Mouse (Mus musculus) kidney, adult 2 months (tissue): ENCODE data around the gene Ier2. TPM values are rescaled to one million over a fixed set of nuclear protein-coding genes. Genes with fewer than 3 reads are reported as not detected.

Experiments used
- DNase-seq: peaks from one replicate; pipeline ENCODE4 v3.0.0; 2021
- H3K27ac ChIP-seq: fragments of 200-500 bp; 2 replicates; pipeline ENCODE4 v1.5.1; 2012; ENCODE audit warnings: low read depth, low read length, control low read depth, inconsistent platforms; ENCODE audit not compliant: insufficient read depth
- H3K27me3 ChIP-seq: fragments of 200-500 bp; replicated peaks from 2 replicates; pipeline ENCODE4 v1.6.1; 2012; ENCODE audit warnings: mild to moderate bottlenecking, moderate library complexity, low read length, inconsistent platforms; ENCODE audit not compliant: control insufficient read depth, insufficient read depth
- H3K36me3 ChIP-seq: fragments of 200-500 bp; 2 replicates; pipeline ENCODE4 v1.6.1; 2012; ENCODE audit warnings: mild to moderate bottlenecking, moderate library complexity, low read length, inconsistent platforms; ENCODE audit not compliant: control insufficient read depth, insufficient read depth
- H3K4me1 ChIP-seq: fragments of 200-500 bp; 2 replicates; pipeline ENCODE4 v1.6.1; 2011; ENCODE audit warnings: low read length; ENCODE audit not compliant: control insufficient read depth, insufficient read depth
- H3K4me3 ChIP-seq: fragments of 200-500 bp; 2 replicates; pipeline ENCODE4 v1.5.1; 2011; ENCODE audit warnings: mild to moderate bottlenecking, low read depth, low read length, control low read depth; ENCODE audit not compliant: insufficient read depth
- CTCF ChIP-seq: fragments of 200-500 bp; conservative IDR thresholded peaks from 2 replicates; pipeline ENCODE4 v1.5.1; 2011; ENCODE audit warnings: low read depth, mild to moderate bottlenecking, control low read depth, low read length, moderate library complexity, mixed read lengths; ENCODE audit not compliant: insufficient read depth, insufficient read length
- POLR2A ChIP-seq: fragments of 200-500 bp; IDR thresholded peaks from one replicate; pipeline ENCODE4 v1.6.1; 2011; ENCODE audit warnings: low read depth, low read length, control low read depth
- WGBS: fragments of 180-500 bp; shearing (Covaris S2); methylation state at CpG from one replicate; pipeline ENCODE4 v1.1.7; 2018; 5-methylcytosine and 5-hydroxymethylcytosine counted together
- polyA plus RNA-seq: library from polyadenylated mRNA; depleted of rRNA; stranded (reverse); fragments of >200 nt; gene quantifications from 2 replicates; pipeline ENCODE4 v1.2.3, GENCODE M21; 2012

Gene Ier2
- polyA plus RNA-seq, 1 experiment, result 7.3 TPM

GRCm38 (mm10) chr8:84643019-84643418, 19.6 kb downstream of the Ier2 start:
- Histone ChIP-seq H3K27me3 (no peaks in the 10 kb centered on the region), H3K4me3 (no peak overlapping the region), H3K27ac (no peak overlapping the region), H3K4me1 (0 out of 2 replicates have a peak, but pooled peaks cover 4% of the 10 kb centered on the region), H3K36me3 (no peaks in the 10 kb centered on the region)
- TF ChIP-seq CTCF (no peak), POLR2A (no peak)
- 73% methylated on average over 5 of the region's 5 CpGs for WGBS
- DNase-seq, result no peak

GRCm38 (mm10) chr8:84641578-84642361, 20.9 kb downstream of the Ier2 start:
- Histone ChIP-seq H3K4me3 (no peak overlapping the region), H3K27me3 (no peaks in the 10 kb centered on the region), H3K4me1 (0 out of 2 replicates have a peak, but pooled peaks cover 4% of the 10 kb centered on the region), H3K27ac (no peak overlapping the region), H3K36me3 (no peaks in the 10 kb centered on the region)
- DNase-seq, result no peak
- TF ChIP-seq POLR2A (no peak), CTCF (no peak)
- WGBS, result 89% methylated on average over 1 of the region's 1 CpGs

- H3K27ac ChIP-seq, result no peak overlapping the region
- H3K27me3 ChIP-seq, result no peaks in the 10 kb centered on the region
- H3K4me1 ChIP-seq, result 0 out of 2 replicates have a peak, but pooled peaks cover 4% of the 10 kb centered on the region
- no peaks in the 10 kb centered on the region for H3K36me3 ChIP-seq
- H3K4me3 ChIP-seq, result no peak overlapping the region
- 77% methylated on average over 7 of the region's 7 CpGs for WGBS
- TF ChIP-seq POLR2A (no peak), CTCF (no peak)
- DNase-seq, result no peak
These were observed 21.9 kb downstream of the Ier2 start for GRCm38 (mm10) chr8:84640617-84641294.

GRCm38 (mm10) chr8:84640010-84640588, 22.6 kb downstream of the Ier2 start:
- Histone ChIP-seq H3K4me3 (no peak overlapping the region), H3K27ac (no peak overlapping the region; the same call in 1 of the 2 replicates)
- 27% methylated on average over 9 of the region's 9 CpGs for WGBS

GRCm38 (mm10) chr8:84639162-84640009, 23.3 kb downstream of the Ier2 start:
- H3K4me3 ChIP-seq, result peak overlapping the region; percentile 88
- H3K36me3 ChIP-seq, result no peaks in the 10 kb centered on the region
- TF ChIP-seq POLR2A (peak; percentile 20), CTCF (peak; percentile 53; the same call in 1 of the 2 replicates)
- H3K27me3 ChIP-seq, result no peaks in the 10 kb centered on the region
- 0 out of 2 replicates have a peak, but pooled peaks cover 4% of the 10 kb centered on the region for H3K4me1 ChIP-seq
- peak overlapping the region; percentile 70 for H3K27ac ChIP-seq
- peak; percentile 97 for DNase-seq
- 2% methylated on average over 103 of the region's 106 CpGs for WGBS

More at GRCm38 (mm10) chr8:84640010-84640588, 22.6 kb downstream of the Ier2 start:
- no peak for DNase-seq
- Histone ChIP-seq H3K36me3 (no peaks in the 10 kb centered on the region), H3K27me3 (no peaks in the 10 kb centered on the region), H3K4me1 (0 out of 2 replicates have a peak, but pooled peaks cover 4% of the 10 kb centered on the region)
- no peak for TF ChIP-seq CTCF
- TF ChIP-seq POLR2A, result no peak

GRCm38 (mm10) chr8:84638555-84639161, 24.0 kb downstream of the Ier2 start:
- DNase-seq, result peak; percentile 26
- TF ChIP-seq POLR2A, result no peak
- TF ChIP-seq CTCF, result no peak
- Histone ChIP-seq H3K4me3 (peak overlapping the region; percentile 88), H3K36me3 (no peaks in the 10 kb centered on the region), H3K4me1 (0 out of 2 replicates have a peak, but pooled peaks cover 4% of the 10 kb centered on the region), H3K27ac (no peak overlapping the region), H3K27me3 (no peaks in the 10 kb centered on the region)
- 2% methylated on average over 47 of the region's 52 CpGs for WGBS
